Mouse (Mus musculus) granulocyte monocyte progenitor cell, adult 5-6 weeks (primary cell): Measurements from ENCODE around the gene 1700012B07Rik. TPM values are rescaled to one million over a fixed set of nuclear protein-coding genes. Genes with fewer than 3 reads are reported as not detected.

Source experiments
- ATAC-seq: replicated peaks from 2 replicates; pipeline ENCODE4 v1.8.0; 2016; ENCODE audit warnings: mild to moderate bottlenecking, moderate TSS enrichment, inconsistent platforms; ENCODE audit not compliant: poor library complexity, severe bottlenecking
- total RNA-seq, 2 experiments: library from RNA; stranded (forward) in 1 of 2; stranded (reverse) in 1 of 2; fragments of 200-712, 200-1000 nt in 1 of 2; fragments of >200 nt in 1 of 2; fragmentation: Nextera tagmentation in 1 of 2; gene quantifications; 2 replicates each; pipeline ENCODE4 v1.2.3; 2014 to 2017

1700012B07Rik gene
- total RNA-seq (2014; fragmentation: Nextera tagmentation) (not detected in 2 replicates), total RNA-seq (2017) (not detected in 2 replicates)

GRCm38 (mm10) chr11:109827946-109828345 lies at the start of gene 1700012B07Rik:
Gene 1700012B07Rik (minus strand): TSS chr11:109828046.
- no peak for ATAC-seq

GRCm38 (mm10) chr11:109876767-109877166 lies 48.9 kb upstream of the 1700012B07Rik start:
- no peak for ATAC-seq

GRCm38 (mm10) chr11:109875834-109876233 lies 48.0 kb upstream of the 1700012B07Rik start:
- peak; percentile 65 for ATAC-seq

GRCm38 (mm10) chr11:109875525-109875802 lies 47.6 kb upstream of the 1700012B07Rik start:
- ATAC-seq: peak; percentile 15

- ATAC-seq: no peak
These were observed 47.0 kb upstream of the 1700012B07Rik start for GRCm38 (mm10) chr11:109874651-109875524.

- ATAC-seq: peak; percentile 75
These were observed 46.2 kb upstream of the 1700012B07Rik start for GRCm38 (mm10) chr11:109873852-109874610.

GRCm38 (mm10) chr11:109873161-109873775 lies 45.4 kb upstream of the 1700012B07Rik start:
- ATAC-seq: no peak

- ATAC-seq: no peak
These were observed 44.8 kb upstream of the 1700012B07Rik start for GRCm38 (mm10) chr11:109872674-109873073.

- no peak for ATAC-seq
These were observed 44.2 kb upstream of the 1700012B07Rik start for GRCm38 (mm10) chr11:109872056-109872455.

- ATAC-seq: no peak
These were observed 40.0 kb upstream of the 1700012B07Rik start for GRCm38 (mm10) chr11:109867861-109868260.

GRCm38 (mm10) chr11:109866537-109867160 lies 38.8 kb upstream of the 1700012B07Rik start:
- no peak for ATAC-seq

GRCm38 (mm10) chr11:109865526-109865925 lies 37.7 kb upstream of the 1700012B07Rik start:
- no peak for ATAC-seq

- no peak for ATAC-seq
These were observed 36.1 kb upstream of the 1700012B07Rik start for GRCm38 (mm10) chr11:109863951-109864350.

- no peak for ATAC-seq
These were observed 35.4 kb upstream of the 1700012B07Rik start for GRCm38 (mm10) chr11:109863194-109863746.

GRCm38 (mm10) chr11:109860508-109860907 lies 32.7 kb upstream of the 1700012B07Rik start:
- ATAC-seq: peak; percentile 82

GRCm38 (mm10) chr11:109859939-109860469 lies 32.2 kb upstream of the 1700012B07Rik start:
- ATAC-seq: peak; percentile 79

GRCm38 (mm10) chr11:109859441-109859840 lies 31.6 kb upstream of the 1700012B07Rik start:
- ATAC-seq: peak; percentile 50

- no peak for ATAC-seq
These were observed 29.2 kb upstream of the 1700012B07Rik start for GRCm38 (mm10) chr11:109857086-109857485.

- no peak for ATAC-seq
These were observed 26.2 kb upstream of the 1700012B07Rik start for GRCm38 (mm10) chr11:109854056-109854455.
